Mouse (Mus musculus) left cerebral cortex, postnatal 36 days (tissue): Measurements from ENCODE around the gene Dolk. TPM values are rescaled to one million over a fixed set of nuclear protein-coding genes. Genes with fewer than 3 reads are reported as not detected.

Source experiments
- total RNA-seq, 2 experiments: library from RNA; stranded (reverse); gene quantifications; 2 replicates each; pipeline ENCODE4 v1.2.3; 2021

Dolk gene
- total RNA-seq, 2 experiments from 2014 or later = 22.3 to 28.8 TPM

Other genes with a start within 250 kb of the Dolk start
- 10 to 100 TPM; 38.6 to 40.8 TPM for gene Wdr34, start 237.5 kb downstream of the Dolk start, total RNA-seq
- 100 to 1,000 TPM; 180 to 185 TPM for gene Set, start 229.0 kb downstream of the Dolk start, total RNA-seq
- 1 to 10 TPM; 1.1 to 2.9 TPM for gene Pkn3, start 208.7 kb downstream of the Dolk start, total RNA-seq
- 1 to 10 TPM; 7.2 to 8.6 TPM for gene Zdhhc12, start 192.7 kb downstream of the Dolk start, total RNA-seq
- gene Zer1, start 161.7 kb downstream of the Dolk start, total RNA-seq = 100 to 1,000 TPM; 154 to 161 TPM
- 10 to 100 TPM; 48.0 to 63.9 TPM for gene Tbc1d13, start 152.6 kb downstream of the Dolk start, total RNA-seq
- gene Endog, start 114.8 kb downstream of the Dolk start, total RNA-seq = 10 to 100 TPM; 19.3 to 25.0 TPM
- gene Spout1, start 107.9 kb downstream of the Dolk start, total RNA-seq = 10 to 100 TPM; 36.8 to 37.4 TPM
- 10 to 100 TPM; 14.2 to 15.4 TPM for gene Kyat1, start 80.5 kb downstream of the Dolk start, total RNA-seq
- 10 to 100 TPM; 59.6 to 62.3 TPM for gene Lrrc8a, start 48.6 kb downstream of the Dolk start, total RNA-seq
- gene Gm28035, start 45.8 kb downstream of the Dolk start, total RNA-seq = 10 to 100 TPM in 1 of 2 experiments, 1 to 10 TPM in 1; 7.8 to 13.6 TPM
- 10 to 100 TPM; 13.8 to 26.5 TPM for gene Phyhd1, start 20.1 kb downstream of the Dolk start, total RNA-seq
- gene Gm28038, start 5.3 kb downstream of the Dolk start, total RNA-seq = not detected
- gene Nup188, start 63 bp upstream of the Dolk start, total RNA-seq = 10 to 100 TPM; 17.7 to 26.0 TPM
- gene Sh3glb2, start 73.0 kb upstream of the Dolk start, total RNA-seq = 100 to 1,000 TPM; 267 to 316 TPM
- gene Miga2, start 77.9 kb upstream of the Dolk start, total RNA-seq = 100 to 1,000 TPM; 106 to 124 TPM
- gene Dolpp1, start 105.9 kb upstream of the Dolk start, total RNA-seq = 10 to 100 TPM; 24.4 to 27.0 TPM
- 10 to 100 TPM; 46.3 to 54.5 TPM for gene Crat, start 129.5 kb upstream of the Dolk start, total RNA-seq
- gene Ptpa, start 129.7 kb upstream of the Dolk start, total RNA-seq = 100 to 1,000 TPM; 175 to 182 TPM
- 10 to 100 TPM; 17.9 to 21.3 TPM for gene Ier5l, start 187.9 kb upstream of the Dolk start, total RNA-seq